Mouse (Mus musculus) intestine, embryonic 16.5 days (tissue): ENCODE measurements around the gene Clic1. TPM values are rescaled to one million over a fixed set of nuclear protein-coding genes. Genes with fewer than 3 reads are reported as not detected.

Experiments
- ATAC-seq: fragments of 200-750 bp; cut with Nextera tagmentation; 2 replicates; pipeline ENCODE4 v1.8.0; 2017; ENCODE audit warnings: moderate TSS enrichment, moderate library complexity
- H3K27ac ChIP-seq: fragments of 300-500 bp; sonication (generic); 2 replicates; pipeline ENCODE4 v1.5.1; 2014; ENCODE audit warnings: mild to moderate bottlenecking, low read length
- H3K27me3 ChIP-seq: fragments of 300-500 bp; sonication (generic); replicated peaks from 2 replicates; pipeline ENCODE4 v1.6.1; 2014; ENCODE audit warnings: low read length, control low read depth, mixed read lengths; ENCODE audit not compliant: control insufficient read depth, insufficient read depth
- H3K36me3 ChIP-seq: fragments of 300-500 bp; sonication (generic); 2 replicates; pipeline ENCODE4 v1.6.1; 2014; ENCODE audit warnings: low read length, control low read depth; ENCODE audit not compliant: control insufficient read depth, insufficient read depth
- H3K4me1 ChIP-seq: fragments of 300-500 bp; sonication (generic); 2 replicates; pipeline ENCODE4 v1.6.1; 2014; ENCODE audit warnings: low read length, control low read depth, mixed read lengths; ENCODE audit not compliant: control insufficient read depth, insufficient read depth
- H3K4me2 ChIP-seq: fragments of 300-500 bp; sonication (generic); 2 replicates; pipeline ENCODE4 v1.6.1; 2014; ENCODE audit warnings: low read depth, low read length, control low read depth
- H3K4me3 ChIP-seq: fragments of 300-500 bp; sonication (generic); 2 replicates; pipeline ENCODE4 v1.5.1; 2014; ENCODE audit warnings: mild to moderate bottlenecking, low read length
- H3K9ac ChIP-seq: fragments of 300-500 bp; sonication (generic); 2 replicates; pipeline ENCODE4 v1.6.1; 2014; ENCODE audit warnings: low read depth, low read length
- H3K9me3 ChIP-seq: fragments of 300-500 bp; sonication (generic); 2 replicates; pipeline ENCODE4 v1.6.1; 2016; ENCODE audit warnings: low read length, control low read depth; ENCODE audit not compliant: control insufficient read depth
- WGBS: fragments of 180-500 bp; shearing (Covaris S2); extraction: QIAGEN DNeasy Blood & Tissue Kit; methylation state at CpG from one replicate; pipeline ENCODE4 v1.1.7; 2014; 5-methylcytosine and 5-hydroxymethylcytosine counted together
- polyA plus RNA-seq: library from polyadenylated mRNA; unstranded; fragments of >200 nt; fragmentation: Nextera tagmentation; extraction: Ambion mirVana; gene quantifications from 2 replicates; pipeline ENCODE4 v1.2.1, GENCODE M21; 2015

The Clic1 gene
- polyA plus RNA-seq, 1 experiment from 2014 or later: 416 TPM

DNA sequence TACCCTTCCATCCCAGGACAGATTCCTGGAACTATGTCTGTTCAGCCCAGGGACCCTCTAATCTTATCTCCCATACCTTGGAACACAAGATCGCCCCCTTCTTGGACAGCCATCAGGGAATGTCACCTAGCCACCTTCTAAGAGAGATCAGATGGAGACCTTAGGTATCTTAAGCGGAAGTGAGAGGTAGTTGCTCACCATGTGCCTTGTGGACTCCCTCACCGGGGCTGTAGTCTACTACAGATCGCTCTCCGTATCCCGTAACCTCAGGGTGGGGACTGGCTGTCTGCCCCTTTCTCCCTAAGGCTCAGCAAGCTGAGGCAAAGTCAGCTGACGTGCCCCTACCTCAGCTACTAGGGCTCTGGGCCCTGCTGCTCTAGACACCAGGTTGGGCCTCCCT lies 54.3 kb downstream of the Clic1 start:
- no peak for ATAC-seq
- Histone ChIP-seq H3K27ac (peak overlapping the region; percentile 85), H3K4me1 (peaks cover 28% of the 10 kb centered on the region)

DNA sequence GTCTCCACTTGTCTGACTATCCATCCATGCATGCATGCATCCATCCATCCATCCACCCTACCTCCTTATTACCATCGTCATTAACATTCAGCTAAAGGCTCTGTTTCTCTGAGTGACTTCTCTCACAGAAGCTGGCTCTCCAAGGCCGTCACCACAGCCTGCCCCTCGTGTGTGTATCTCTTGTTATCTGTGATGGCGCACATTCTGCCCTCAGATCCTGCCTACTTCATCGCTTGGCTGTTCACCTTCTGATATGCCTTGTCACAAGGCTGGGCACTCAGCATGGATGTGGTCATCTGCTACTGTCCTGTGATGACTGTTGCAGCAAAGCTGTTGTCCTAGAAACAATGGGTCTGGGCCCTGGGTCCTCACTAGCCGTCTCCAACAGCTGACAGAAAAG lies 55.0 kb downstream of the Clic1 start:
- WGBS: 75% methylated on average over 6 of the region's 6 CpGs
- H3K27me3 ChIP-seq: no peaks in the 10 kb centered on the region
- H3K4me2 ChIP-seq: no peak overlapping the region
- no peak overlapping the region for H3K27ac ChIP-seq
- H3K4me1 ChIP-seq: peaks cover 25% of the 10 kb centered on the region
- H3K4me3 ChIP-seq: no peak overlapping the region
- no peak overlapping the region for H3K9ac ChIP-seq
- no peaks in the 10 kb centered on the region for H3K9me3 ChIP-seq
- H3K36me3 ChIP-seq: peaks cover 16% of the 10 kb centered on the region
- ATAC-seq: no peak

More for the DNA sequence above, 54.3 kb downstream of the Clic1 start:
- Histone ChIP-seq H3K9ac (0 out of 2 replicates have a peak overlapping the region, but pooled peaks have one; percentile 30), H3K27me3 (no peaks in the 10 kb centered on the region), H3K4me3 (no peak overlapping the region), H3K4me2 (no peak overlapping the region), H3K36me3 (peaks cover 16% of the 10 kb centered on the region), H3K9me3 (no peaks in the 10 kb centered on the region)
- WGBS: 83% methylated on average over 7 of the region's 7 CpGs

DNA sequence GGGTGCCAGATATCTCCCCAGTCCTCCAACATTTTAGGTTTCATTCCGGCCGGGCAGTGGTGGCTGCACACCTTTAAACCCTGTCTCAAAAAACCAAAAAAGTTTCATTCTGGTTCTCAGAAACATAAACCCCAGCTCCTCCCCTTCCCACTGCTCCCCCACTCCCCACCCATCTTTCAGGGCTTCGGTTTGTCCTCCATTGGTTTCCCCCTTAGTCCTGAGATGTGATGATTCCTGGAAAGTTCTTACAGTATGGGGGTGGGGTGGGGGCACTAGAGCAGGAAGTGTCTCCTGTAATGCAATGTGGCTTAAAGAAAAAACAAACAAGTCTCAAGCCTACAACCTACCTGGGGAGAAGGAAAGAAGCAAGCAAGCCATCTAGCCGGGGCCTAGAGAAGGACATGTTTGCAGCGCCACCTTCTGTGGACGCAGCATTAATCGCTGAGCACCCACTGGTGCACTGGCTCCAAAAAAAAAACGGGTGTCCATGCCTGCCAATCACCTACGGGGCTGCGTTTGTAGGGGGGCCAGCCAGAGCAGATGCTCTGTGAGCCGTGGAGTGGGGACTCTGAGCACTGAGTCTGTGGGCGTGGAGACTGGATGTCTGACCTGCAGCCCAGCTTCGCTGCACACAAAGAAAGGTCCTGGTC lies 56.1 kb downstream of the Clic1 start:
- Histone ChIP-seq H3K27ac (no peak overlapping the region), H3K27me3 (no peaks in the 10 kb centered on the region), H3K4me2 (no peak overlapping the region), H3K9ac (peak overlapping the region; percentile 39), H3K4me3 (no peak overlapping the region), H3K36me3 (peaks cover 11% of the 10 kb centered on the region), H3K4me1 (peaks cover 20% of the 10 kb centered on the region), H3K9me3 (no peaks in the 10 kb centered on the region)
- ATAC-seq: no peak
- WGBS: 27% methylated on average over 13 of the region's 13 CpGs

DNA sequence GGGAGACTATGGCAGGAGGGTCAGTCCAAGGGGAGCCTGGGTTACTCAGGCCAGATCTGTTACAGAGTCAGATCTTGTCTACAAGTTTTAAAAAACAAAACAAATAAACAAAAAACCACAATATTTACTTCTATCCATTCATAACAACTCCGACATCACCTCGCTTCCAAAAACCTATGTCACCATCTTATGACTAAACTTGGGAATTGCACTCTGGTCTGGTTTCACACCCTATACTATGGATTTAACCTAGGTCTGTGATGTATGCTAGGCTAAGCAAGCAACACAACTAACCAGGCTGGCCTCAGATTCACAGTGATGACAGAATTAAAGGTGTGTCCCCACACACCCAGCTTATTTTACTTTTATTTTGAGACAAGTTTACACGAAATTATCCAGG lies 56.8 kb downstream of the Clic1 start:
- 63% methylated on average over 3 of the region's 3 CpGs for WGBS
- H3K27me3 ChIP-seq: no peaks in the 10 kb centered on the region
- H3K27ac ChIP-seq: no peak overlapping the region
- no peak overlapping the region for H3K4me3 ChIP-seq
- H3K4me1 ChIP-seq: peaks cover 19% of the 10 kb centered on the region
- H3K9ac ChIP-seq: no peak overlapping the region
- no peak for ATAC-seq
- H3K9me3 ChIP-seq: no peaks in the 10 kb centered on the region
- no peak overlapping the region for H3K4me2 ChIP-seq
- H3K36me3 ChIP-seq: peaks cover 7% of the 10 kb centered on the region; the same call in 1 of the 2 replicates

DNA sequence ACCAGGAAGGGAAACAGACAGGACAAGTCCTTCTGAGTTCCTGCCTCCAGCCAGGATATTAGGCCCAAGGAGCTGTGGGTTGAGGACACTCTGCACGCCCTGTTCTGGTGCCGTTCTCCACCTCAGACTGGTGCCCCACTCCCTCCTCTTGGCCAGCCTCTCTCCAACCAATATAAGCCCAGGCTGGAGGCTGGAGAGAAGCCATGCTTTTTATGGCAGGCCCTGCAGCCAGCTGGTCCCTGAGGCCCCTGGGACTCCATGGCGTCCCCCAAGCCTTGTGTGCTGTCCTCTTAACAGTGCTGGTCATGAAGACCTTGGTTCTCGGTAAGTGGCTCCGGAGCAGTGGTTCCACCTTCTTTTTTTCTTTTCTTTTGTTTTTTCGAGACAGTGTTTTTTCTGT lies 58.3 kb downstream of the Clic1 start, which contains the start of gene Ly6g5c:
Gene Ly6g5c (plus strand): TSS at position 183 of the 400 bp plus-strand sequence.
- Histone ChIP-seq H3K27ac (no peak within 1 kb of the TSS), H3K4me2 (no peak within 1 kb of the TSS), H3K4me1 (peaks cover 4% of the 10 kb centered on the region), H3K4me3 (no peak within 1 kb of the TSS), H3K9me3 (no peaks in the 10 kb centered on the region), H3K27me3 (no peaks in the 10 kb centered on the region), H3K36me3 (0 out of 2 replicates have a peak, but pooled peaks cover 2% of the 10 kb centered on the region), H3K9ac (no peak within 1 kb of the TSS)
- 82% methylated on average over 6 of the region's 6 CpGs for WGBS
- no peak for ATAC-seq

Other genes starting within 250 kb of the Clic1 start
- gene Cyp21a1, start 245.4 kb upstream of the Clic1 start, polyA plus RNA-seq: 0.06 and 15.4 TPM in 2 replicates
- 24.0 and 26.5 TPM in 2 replicates for gene Stk19, start 213.0 kb upstream of the Clic1 start, polyA plus RNA-seq
- 53.6 and 59.0 TPM in 2 replicates for gene Dxo, start 212.9 kb upstream of the Clic1 start, polyA plus RNA-seq
- gene Skiv2l, start 199.8 kb upstream of the Clic1 start, polyA plus RNA-seq: 39.2 and 44.9 TPM in 2 replicates
- 104 TPM in 2 replicates for gene Nelfe, start 199.6 kb upstream of the Clic1 start, polyA plus RNA-seq
- gene Cfb, start 187.4 kb upstream of the Clic1 start, polyA plus RNA-seq: 95.8 and 107 TPM in 2 replicates
- gene Zbtb12, start 170.5 kb upstream of the Clic1 start, polyA plus RNA-seq: 1.5 and 1.7 TPM in 2 replicates
- not detected in 2 replicates for gene Gm20547, start 167.9 kb upstream of the Clic1 start, polyA plus RNA-seq
- gene C2, start 151.7 kb upstream of the Clic1 start, polyA plus RNA-seq: 26.5 and 36.0 TPM in 2 replicates
- 59.8 and 61.9 TPM in 2 replicates for gene Ehmt2, start 151.5 kb upstream of the Clic1 start, polyA plus RNA-seq
- 108 and 134 TPM in 2 replicates for gene Slc44a4, start 135.5 kb upstream of the Clic1 start, polyA plus RNA-seq
- 226 and 301 TPM in 2 replicates for gene Neu1, start 118.7 kb upstream of the Clic1 start, polyA plus RNA-seq
- 0.22 and 0.24 TPM in 2 replicates for gene Hspa1b, start 90.7 kb upstream of the Clic1 start, polyA plus RNA-seq
- not detected in 2 replicates for gene Gm20481, start 80.1 kb upstream of the Clic1 start, polyA plus RNA-seq
- gene Hspa1a, start 77.8 kb upstream of the Clic1 start, polyA plus RNA-seq: 6.3 and 6.6 TPM in 2 replicates
- 0.38 and 0.57 TPM in 2 replicates for gene Hspa1l, start 77.3 kb upstream of the Clic1 start, polyA plus RNA-seq
- 159 and 181 TPM in 2 replicates for gene Lsm2, start 68.1 kb upstream of the Clic1 start, polyA plus RNA-seq
- 112 and 119 TPM in 2 replicates for gene Vars, start 49.0 kb upstream of the Clic1 start, polyA plus RNA-seq
- 0.18 and 0.27 TPM in 2 replicates for gene Vwa7, start 33.4 kb upstream of the Clic1 start, polyA plus RNA-seq
- gene Sapcd1, start 21.9 kb upstream of the Clic1 start, polyA plus RNA-seq: 11.3 TPM in 2 replicates
- 3.6 and 4.4 TPM in 2 replicates for gene Msh5, start 3.2 kb upstream of the Clic1 start, polyA plus RNA-seq
- gene Ddah2, start 9.1 kb downstream of the Clic1 start, polyA plus RNA-seq: 146 and 170 TPM in 2 replicates
- gene Ly6g6c, start 15.4 kb downstream of the Clic1 start, polyA plus RNA-seq: 0.24 TPM in 1 of 2 replicates, not detected in the other
- gene Mpig6b, start 16.2 kb downstream of the Clic1 start, polyA plus RNA-seq: 0.37 and 0.40 TPM in 2 replicates
- gene Ly6g6e, start 26.9 kb downstream of the Clic1 start, polyA plus RNA-seq: 3.4 and 3.8 TPM in 2 replicates
- 4.3 and 5.6 TPM in 2 replicates for gene Ly6g6d, start 28.1 kb downstream of the Clic1 start, polyA plus RNA-seq
- 0.16 and 0.23 TPM in 2 replicates for gene Ly6g6f, start 35.6 kb downstream of the Clic1 start, polyA plus RNA-seq
- gene Abhd16a, start 39.3 kb downstream of the Clic1 start, polyA plus RNA-seq: 107 and 108 TPM in 2 replicates
- not detected in 2 replicates for gene Ly6g5c, start 58.3 kb downstream of the Clic1 start, polyA plus RNA-seq
- 0.56 and 0.66 TPM in 2 replicates for gene Ly6g5b, start 65.5 kb downstream of the Clic1 start, polyA plus RNA-seq
- 16.8 and 21.3 TPM in 2 replicates for gene Gpank1, start 71.5 kb downstream of the Clic1 start, polyA plus RNA-seq
- gene Csnk2b, start 72.1 kb downstream of the Clic1 start, polyA plus RNA-seq: 246 and 254 TPM in 2 replicates
- gene D17H6S53E, start 76.4 kb downstream of the Clic1 start, polyA plus RNA-seq: 15.4 and 18.3 TPM in 2 replicates
- 9.4 and 20.2 TPM in 2 replicates for gene Apom, start 82.1 kb downstream of the Clic1 start, polyA plus RNA-seq
- 37.5 and 41.3 TPM in 2 replicates for gene Bag6, start 85.2 kb downstream of the Clic1 start, polyA plus RNA-seq
- gene Prrc2a, start 114.9 kb downstream of the Clic1 start, polyA plus RNA-seq: 103 TPM in 2 replicates
- 17.4 and 19.4 TPM in 2 replicates for gene Aif1, start 126.1 kb downstream of the Clic1 start, polyA plus RNA-seq
- 16.9 and 17.1 TPM in 2 replicates for gene Lst1, start 138.5 kb downstream of the Clic1 start, polyA plus RNA-seq
- 4.4 and 4.7 TPM in 2 replicates for gene Ltb, start 144.5 kb downstream of the Clic1 start, polyA plus RNA-seq
- 0.18 and 0.23 TPM in 2 replicates for gene Tnf, start 152.0 kb downstream of the Clic1 start, polyA plus RNA-seq
- gene Lta, start 155.4 kb downstream of the Clic1 start, polyA plus RNA-seq: 0.99 and 1.2 TPM in 2 replicates
- gene Gm16181, start 170.9 kb downstream of the Clic1 start, polyA plus RNA-seq: 0.29 and 0.46 TPM in 2 replicates
- 4.7 and 4.8 TPM in 2 replicates for gene Atp6v1g2, start 183.7 kb downstream of the Clic1 start, polyA plus RNA-seq
- 8.9 and 9.2 TPM in 2 replicates for gene Nfkbil1, start 185.8 kb downstream of the Clic1 start, polyA plus RNA-seq
- 325 and 376 TPM in 2 replicates for gene Ddx39b, start 191.8 kb downstream of the Clic1 start, polyA plus RNA-seq
- 238 and 255 TPM in 2 replicates for gene H2-D1, start 212.8 kb downstream of the Clic1 start, polyA plus RNA-seq